In the genomic region with DNA sequence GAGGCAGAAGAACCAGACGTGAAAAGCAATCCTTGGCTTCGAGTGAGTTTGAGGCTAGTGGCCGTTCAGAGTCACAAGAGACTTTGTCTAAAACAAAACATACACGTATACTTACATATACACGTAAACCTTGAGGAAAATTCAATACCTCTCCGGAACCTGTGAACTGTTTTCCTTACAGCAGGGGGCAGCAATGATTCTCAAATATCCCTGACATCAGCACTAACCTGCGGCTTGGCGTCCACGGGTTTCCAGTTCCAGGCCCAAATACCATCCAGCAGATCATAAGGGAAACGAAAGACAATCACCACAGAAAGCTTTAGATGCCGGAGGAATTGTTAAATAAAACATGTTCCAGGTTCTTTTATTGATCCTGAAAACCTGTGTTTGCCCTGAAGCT, we compare ENCODE assay signal across 8 mouse cellular contexts. TPM values are rescaled to one million over a fixed set of nuclear protein-coding genes. Genes with fewer than 3 reads are reported as not detected.
DNase-seq lines count a peak whose midpoint lies in the region; ATAC-seq and TF ChIP-seq lines count a peak whose summit lies in the region.

No protein-coding gene starts in this region.

- no peak overlapping the region for H3K9ac ChIP-seq in forebrain, embryonic 12.5 days

- peak; percentile 57 for TF ChIP-seq CTCF in bone marrow, adult 2 months (IDR thresholded peaks at IDR 0.05; ENCODE audit: control insufficient read depth, insufficient read depth, low read length)

- no peak overlapping the region for H3K4me2 ChIP-seq in forebrain, embryonic 12.5 days

- no peaks in the 10 kb centered on the region; the same call in 1 of the 2 replicates for H3K9me3 ChIP-seq in forebrain, embryonic 10.5 days
- no peaks in the 10 kb centered on the region for H3K9me3 ChIP-seq in forebrain, embryonic 12.5 days

- TF ChIP-seq POLR2A in bone marrow, adult 2 months (IDR thresholded peaks at IDR 0.05; ENCODE audit: borderline replicate concordance, control insufficient read depth, low read depth, low read length) = no peak

- H3K4me3 ChIP-seq in forebrain, embryonic 10.5 days = no peak overlapping the region
- no peak overlapping the region for H3K4me3 ChIP-seq in forebrain, embryonic 12.5 days (replicated peaks)
- no peak overlapping the region for H3K4me3 ChIP-seq in bone marrow, adult 2 months (replicated peaks; ENCODE audit: control insufficient read depth, low read depth, low read length)

- 20% methylated on average over 11 of the region's 11 CpGs for WGBS in forebrain, embryonic 10.5 days
- WGBS in forebrain, embryonic 12.5 days = 18% methylated on average over 11 of the region's 11 CpGs
- 14% methylated on average over 11 of the region's 11 CpGs for WGBS in bone marrow, adult 2 months

- peaks cover 34% of the 10 kb centered on the region for H3K4me1 ChIP-seq in forebrain, embryonic 10.5 days
- H3K4me1 ChIP-seq in forebrain, embryonic 12.5 days = 0 out of 2 replicates have a peak, but pooled peaks cover 4% of the 10 kb centered on the region
- no peaks in the 10 kb centered on the region for H3K4me1 ChIP-seq in bone marrow, adult 2 months (ENCODE audit: control insufficient read depth, insufficient read depth, low read length)

- H3K27me3 ChIP-seq in forebrain, embryonic 10.5 days (ENCODE audit: poor library complexity, severe bottlenecking) = no peaks in the 10 kb centered on the region
- H3K27me3 ChIP-seq in forebrain, embryonic 12.5 days = no peaks in the 10 kb centered on the region

- DNase-seq in forebrain, embryonic 10.5 days (ENCODE audit: extremely low spot score, low spot score) = peak; percentile 68
- DNase-seq in layer of hippocampus, postnatal 14 days (ENCODE audit: low spot score in 2 of 2) = peak; percentile 79 to 86
- DNase-seq in lung, postnatal 4 days = peak; percentile 68 to 87
- peak; percentile 68 to 72 for DNase-seq in right cerebral cortex, postnatal 36 days (ENCODE audit: low spot score in 2 of 2)

- H3K27ac ChIP-seq in forebrain, embryonic 10.5 days = 0 out of 2 replicates have a peak overlapping the region, but pooled peaks have one; percentile 7
- H3K27ac ChIP-seq in forebrain, embryonic 12.5 days = no peak overlapping the region
- no peak overlapping the region for H3K27ac ChIP-seq in bone marrow, adult 2 months (ENCODE audit: control insufficient read depth, insufficient read depth, low read depth, low read length, poor library complexity)

- no peaks in the 10 kb centered on the region for H3K36me3 ChIP-seq in forebrain, embryonic 10.5 days (replicated peaks)
- no peaks in the 10 kb centered on the region for H3K36me3 ChIP-seq in forebrain, embryonic 12.5 days (replicated peaks)

- no peak for ATAC-seq in forebrain, embryonic 12.5 days (ENCODE audit: low FRiP score)
- ATAC-seq in erythroid progenitor cell, adult 5-6 weeks (replicated peaks; ENCODE audit: low FRiP score, poor library complexity, severe bottlenecking) = peak; percentile 57; the same call in 1 of the 2 replicates
- ATAC-seq in hematopoietic stem cell, adult 5-6 weeks (replicated peaks in 1 of 2; ENCODE audit: insufficient read depth in 1 of 2, low FRiP score in 2 of 2, low TSS enrichment in 1 of 2, low read depth in 1 of 2, poor library complexity in 2 of 2, severe bottlenecking in 2 of 2) = peak; percentile 79 to 89

RNA-seq across cellular contexts. Expression of a gene that starts 19.7 kb away (rescaled TPM):
- polyA plus RNA-seq in forebrain, embryonic 10.5 days (2016; fragmentation: Nextera tagmentation; extraction: Ambion mirVana) = 17.0 and 19.6 TPM in 2 replicates
- polyA plus RNA-seq in forebrain, embryonic 12.5 days (2016; fragmentation: Nextera tagmentation; extraction: Ambion mirVana) = 22.3 and 26.6 TPM in 2 replicates
- polyA plus RNA-seq in bone marrow, adult 2 months (2011; ENCODE audit: insufficient read depth, insufficient read length, low replicate concordance, missing spikeins) = 24.3 and 24.7 TPM in 2 replicates
- total RNA-seq in erythroid progenitor cell, adult 5-6 weeks (2015; ENCODE audit: low replicate concordance) = 28.1 and 33.5 TPM in 2 replicates
- 22.2 and 30.9 TPM in 2 replicates for total RNA-seq in erythroid progenitor cell, adult 5-6 weeks (2017; ENCODE audit: low replicate concordance)
- total RNA-seq in hematopoietic stem cell, adult 5-6 weeks (2017) = 47.8 and 54.0 TPM in 2 replicates
- total RNA-seq in layer of hippocampus, postnatal 14 days (2021) = 10 to 100 TPM; 33.9 to 37.1 TPM

RNA-seq across cellular contexts. Expression of a gene that starts 34.4 kb away (rescaled TPM):
- 169 and 173 TPM in 2 replicates for polyA plus RNA-seq in forebrain, embryonic 10.5 days (2016; fragmentation: Nextera tagmentation; extraction: Ambion mirVana)
- 157 and 167 TPM in 2 replicates for polyA plus RNA-seq in forebrain, embryonic 12.5 days (2016; fragmentation: Nextera tagmentation; extraction: Ambion mirVana)
- 12.1 and 19.4 TPM in 2 replicates for polyA plus RNA-seq in bone marrow, adult 2 months (2011; ENCODE audit: insufficient read depth, insufficient read length, low replicate concordance, missing spikeins)
- total RNA-seq in erythroid progenitor cell, adult 5-6 weeks (2015; ENCODE audit: low replicate concordance) = 16.8 and 19.5 TPM in 2 replicates
- 6.8 and 7.4 TPM in 2 replicates for total RNA-seq in erythroid progenitor cell, adult 5-6 weeks (2017; ENCODE audit: low replicate concordance)
- 68.0 and 68.2 TPM in 2 replicates for total RNA-seq in hematopoietic stem cell, adult 5-6 weeks (2017)
- 10 to 100 TPM; 89.7 to 98.4 TPM for total RNA-seq in layer of hippocampus, postnatal 14 days (2021)

RNA-seq across cellular contexts. Expression of a gene that starts 50.6 kb away (rescaled TPM):
- polyA plus RNA-seq in forebrain, embryonic 10.5 days (2016; fragmentation: Nextera tagmentation; extraction: Ambion mirVana) = not detected in 2 replicates
- not detected in 2 replicates for polyA plus RNA-seq in forebrain, embryonic 12.5 days (2016; fragmentation: Nextera tagmentation; extraction: Ambion mirVana)
- not detected in 2 replicates for polyA plus RNA-seq in bone marrow, adult 2 months (2011; ENCODE audit: insufficient read depth, insufficient read length, low replicate concordance, missing spikeins)
- not detected in 2 replicates for total RNA-seq in erythroid progenitor cell, adult 5-6 weeks (2015; ENCODE audit: low replicate concordance)
- total RNA-seq in erythroid progenitor cell, adult 5-6 weeks (2017; ENCODE audit: low replicate concordance) = not detected in 2 replicates
- not detected in 2 replicates for total RNA-seq in hematopoietic stem cell, adult 5-6 weeks (2017)
- total RNA-seq in layer of hippocampus, postnatal 14 days (2021) = not detected

RNA-seq across cellular contexts. Expression of a gene that starts 59.3 kb away (rescaled TPM):
- 128 and 138 TPM in 2 replicates for polyA plus RNA-seq in forebrain, embryonic 10.5 days (2016; fragmentation: Nextera tagmentation; extraction: Ambion mirVana)
- 92.7 and 99.0 TPM in 2 replicates for polyA plus RNA-seq in forebrain, embryonic 12.5 days (2016; fragmentation: Nextera tagmentation; extraction: Ambion mirVana)
- 23.1 and 59.8 TPM in 2 replicates for polyA plus RNA-seq in bone marrow, adult 2 months (2011; ENCODE audit: insufficient read depth, insufficient read length, low replicate concordance, missing spikeins)
- total RNA-seq in erythroid progenitor cell, adult 5-6 weeks (2015; ENCODE audit: low replicate concordance) = 12.2 and 16.2 TPM in 2 replicates
- total RNA-seq in erythroid progenitor cell, adult 5-6 weeks (2017; ENCODE audit: low replicate concordance) = 5.4 and 7.9 TPM in 2 replicates
- total RNA-seq in hematopoietic stem cell, adult 5-6 weeks (2017) = 22.2 and 32.5 TPM in 2 replicates
- 10 to 100 TPM; 46.1 to 49.3 TPM for total RNA-seq in layer of hippocampus, postnatal 14 days (2021)

RNA-seq across cellular contexts. Expression of a gene that starts 59.5 kb away (rescaled TPM):
- 32.8 and 37.3 TPM in 2 replicates for polyA plus RNA-seq in forebrain, embryonic 10.5 days (2016; fragmentation: Nextera tagmentation; extraction: Ambion mirVana)
- polyA plus RNA-seq in forebrain, embryonic 12.5 days (2016; fragmentation: Nextera tagmentation; extraction: Ambion mirVana) = 41.7 and 43.3 TPM in 2 replicates
- polyA plus RNA-seq in bone marrow, adult 2 months (2011; ENCODE audit: insufficient read depth, insufficient read length, low replicate concordance, missing spikeins) = 8.4 and 14.6 TPM in 2 replicates
- 7.1 and 25.9 TPM in 2 replicates for total RNA-seq in erythroid progenitor cell, adult 5-6 weeks (2015; ENCODE audit: low replicate concordance)
- 7.3 and 12.5 TPM in 2 replicates for total RNA-seq in erythroid progenitor cell, adult 5-6 weeks (2017; ENCODE audit: low replicate concordance)
- total RNA-seq in hematopoietic stem cell, adult 5-6 weeks (2017) = 15.0 and 20.8 TPM in 2 replicates
- total RNA-seq in layer of hippocampus, postnatal 14 days (2021) = 10 to 100 TPM; 27.6 to 29.0 TPM
